Mouse (Mus musculus): ENCODE measurements around the gene Aktip.

DNA sequence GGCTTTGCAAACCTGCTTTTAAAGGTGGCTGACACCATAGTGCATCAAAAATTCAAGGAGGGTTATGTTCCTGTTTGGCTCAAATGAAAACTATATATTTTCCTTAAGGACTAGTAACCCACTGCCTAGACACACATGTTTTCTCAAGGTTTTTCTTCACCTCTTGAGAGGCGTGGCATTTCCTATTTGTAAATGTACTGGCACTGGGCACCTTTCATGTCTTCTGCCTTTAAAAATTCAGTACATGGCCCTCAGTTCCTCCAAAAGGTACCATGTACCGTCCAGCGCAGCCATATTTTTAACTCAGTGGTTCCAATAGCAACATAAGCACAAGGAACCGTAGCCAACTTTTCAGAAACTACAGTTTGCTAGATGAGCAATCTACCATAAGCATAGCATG is 67.0 kb downstream of the Aktip start:
- TF ChIP-seq POLR2A (IDR thresholded peaks at IDR 0.05; ENCODE audit: borderline replicate concordance, control insufficient read depth, low read depth, low read length) (no peak), CTCF (IDR thresholded peaks at IDR 0.05; ENCODE audit: control insufficient read depth, insufficient read depth, low read length) (no peak)
